Mouse (Mus musculus) cerebellum, postnatal 25 days (tissue): ENCODE data around the gene Zrsr1.

Experiments used
- DNase-seq, 2 experiments: peaks; one replicate each; pipeline ENCODE4 v3.0.0; 2021; ENCODE audit warnings: mixed read lengths in 2 of 2

Gene Zrsr1

DNA sequence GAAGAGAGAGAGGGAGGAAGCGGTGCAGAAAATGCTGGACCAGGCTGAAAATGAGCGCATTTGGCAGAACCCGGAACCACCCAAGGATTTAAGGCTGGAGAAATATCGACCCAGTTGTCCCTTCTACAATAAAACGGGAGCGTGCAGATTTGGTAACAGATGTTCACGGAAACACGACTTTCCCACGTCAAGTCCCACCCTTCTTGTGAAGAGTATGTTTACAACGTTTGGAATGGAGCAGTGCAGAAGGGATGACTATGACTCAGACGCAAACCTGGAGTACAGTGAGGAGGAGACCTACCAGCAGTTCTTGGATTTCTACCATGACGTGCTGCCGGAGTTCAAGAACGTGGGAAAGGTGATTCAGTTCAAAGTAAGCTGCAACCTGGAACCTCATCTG lies 1.8 kb downstream of the Zrsr1 start:
- DNase-seq = peak in 1 of 2 experiments; percentile 23

DNA sequence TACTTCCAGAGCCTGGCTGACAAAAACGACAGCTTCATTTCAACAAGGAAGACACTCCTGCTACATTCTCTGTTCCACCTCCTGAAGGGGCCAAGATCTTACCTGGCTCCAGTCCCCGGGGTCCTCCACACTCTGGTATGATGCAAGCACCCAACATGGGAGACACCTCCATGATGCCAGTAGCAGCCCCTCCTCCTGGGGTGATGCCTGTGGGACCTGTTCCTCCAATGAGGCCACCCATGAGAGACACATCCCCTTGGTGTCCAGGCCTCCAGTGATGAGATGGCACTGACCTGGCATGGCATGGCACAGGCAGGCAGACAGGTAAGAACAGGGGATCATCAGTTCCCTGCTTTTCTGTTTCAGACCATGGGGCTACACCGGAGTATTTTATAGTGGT lies 6.4 kb downstream of the Zrsr1 start:
- peak; percentile 19 to 26 for DNase-seq

DNA sequence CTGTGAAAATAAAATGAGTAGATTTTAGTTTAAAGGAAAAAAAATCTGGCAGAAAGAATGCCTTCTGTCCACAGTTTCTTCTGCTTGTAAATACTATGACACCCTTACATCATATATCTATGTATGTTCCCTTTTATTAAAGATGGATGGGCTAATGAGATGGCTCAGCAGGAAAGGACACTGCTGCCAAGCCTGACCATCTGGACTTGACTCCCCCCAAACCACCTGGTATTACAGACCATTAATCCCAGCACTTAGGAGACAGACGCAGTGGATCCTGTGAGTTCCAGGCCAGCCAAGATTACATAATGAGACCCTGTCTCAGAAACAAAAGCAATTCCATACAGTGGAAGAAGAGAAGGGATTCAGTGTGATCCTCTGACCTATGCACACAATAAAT lies 6.9 kb downstream of the Zrsr1 start:
- DNase-seq = peak; percentile 81 to 83

DNA sequence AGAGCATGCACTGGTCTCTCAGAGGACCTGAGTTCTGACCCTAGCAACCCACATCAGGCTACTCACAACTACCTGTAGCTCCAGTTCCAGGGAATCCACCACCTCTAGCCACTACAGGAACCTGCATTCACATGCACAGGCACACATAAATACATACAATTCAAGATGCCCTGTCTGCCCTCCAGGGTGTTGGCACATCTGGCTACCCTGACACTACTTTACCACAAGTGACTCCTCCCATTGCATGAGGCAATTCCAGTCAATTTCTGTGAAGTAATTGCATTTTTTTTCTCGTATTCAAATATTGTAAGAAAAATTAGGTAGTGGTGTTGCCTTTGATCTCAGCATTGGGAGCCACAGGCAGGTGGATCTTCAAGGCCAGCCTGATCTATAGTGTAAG lies 7.4 kb downstream of the Zrsr1 start:
- DNase-seq = no peak

DNA sequence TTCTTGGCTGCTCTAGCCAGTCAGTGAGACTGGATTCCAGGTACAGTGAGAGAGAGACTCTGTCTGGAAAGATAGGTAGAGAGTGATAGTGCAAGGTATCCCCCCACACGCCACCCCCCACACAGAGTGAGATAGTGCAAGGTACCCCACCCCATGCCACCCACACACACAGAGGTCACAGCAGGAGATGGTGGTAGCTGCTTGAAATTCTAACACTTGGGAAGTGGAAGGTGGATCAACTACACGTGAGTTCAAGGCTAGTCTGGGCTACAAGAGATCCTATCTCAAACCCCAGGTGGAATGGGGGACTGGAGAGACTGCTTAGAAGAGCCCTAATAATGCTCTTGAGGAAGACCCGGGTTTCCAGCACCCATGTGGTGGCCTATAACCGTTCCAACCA lies 9.2 kb downstream of the Zrsr1 start:
- no peak for DNase-seq

DNA sequence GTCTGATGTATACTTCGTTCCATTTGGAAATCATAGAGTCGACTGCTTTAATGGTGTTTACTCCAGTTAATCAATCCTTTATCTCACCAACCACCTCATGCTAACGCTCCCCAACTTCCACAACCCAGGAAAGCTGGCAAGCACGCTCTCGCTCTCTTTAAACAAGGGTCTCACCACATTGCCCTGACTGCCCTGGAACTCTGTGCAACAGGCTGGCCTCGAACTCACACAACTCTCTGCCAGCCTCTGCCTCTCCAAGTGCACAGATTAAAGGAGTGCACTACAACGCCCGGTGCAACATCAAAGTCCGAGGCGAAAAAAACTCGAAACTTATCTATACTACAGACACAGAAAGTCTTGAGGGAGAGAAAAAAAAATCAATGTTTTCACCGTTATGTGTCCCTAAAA lies 9.7 kb downstream of the Zrsr1 start:
- DNase-seq = no peak

DNA sequence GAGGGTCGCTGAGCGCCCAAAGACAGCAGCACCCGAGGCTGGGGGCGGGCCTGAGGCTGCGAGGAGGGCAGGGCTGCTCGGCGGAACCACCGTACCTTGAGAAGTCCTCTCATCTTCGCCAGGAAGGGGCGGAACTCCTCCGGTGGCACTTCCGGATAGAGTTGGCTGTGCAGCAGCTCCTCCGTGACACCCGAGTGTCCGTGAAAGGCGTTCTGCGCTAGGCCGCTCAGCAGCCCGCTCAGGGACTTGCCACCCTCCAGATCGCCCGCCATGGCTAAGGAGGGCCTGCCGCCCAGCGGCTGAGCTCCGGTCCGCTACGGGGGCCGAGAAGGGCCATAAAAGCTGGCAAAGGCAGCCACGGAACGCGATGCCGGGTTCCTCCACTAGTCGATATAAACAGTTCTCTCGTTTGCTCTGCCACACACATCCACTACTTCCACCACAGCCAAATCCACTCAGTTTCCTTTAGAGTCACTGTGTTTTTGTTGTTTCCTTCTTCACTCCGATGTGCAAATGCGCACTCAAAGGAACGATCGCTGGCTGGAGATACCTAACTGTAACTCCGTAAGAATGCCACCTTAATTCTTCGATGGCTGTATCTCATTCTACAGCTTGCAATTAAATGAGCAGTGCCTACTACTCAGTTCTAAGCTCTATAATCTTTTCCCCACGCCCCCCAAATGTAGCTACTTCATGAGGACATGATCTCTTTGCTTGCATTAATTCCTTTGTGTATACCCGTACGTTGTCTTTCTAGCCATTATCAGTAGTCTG lies 10.4 kb downstream of the Zrsr1 start, which contains the start of the genes Gm28048 and Commd1:
Gene Gm28048, minus strand, starts transcription at position 107 of the 774 bp plus-strand sequence.
Gene Commd1, minus strand, starts transcription at position 399 of the 774 bp plus-strand sequence.
- peak; percentile 98 to 99 for DNase-seq

DNA sequence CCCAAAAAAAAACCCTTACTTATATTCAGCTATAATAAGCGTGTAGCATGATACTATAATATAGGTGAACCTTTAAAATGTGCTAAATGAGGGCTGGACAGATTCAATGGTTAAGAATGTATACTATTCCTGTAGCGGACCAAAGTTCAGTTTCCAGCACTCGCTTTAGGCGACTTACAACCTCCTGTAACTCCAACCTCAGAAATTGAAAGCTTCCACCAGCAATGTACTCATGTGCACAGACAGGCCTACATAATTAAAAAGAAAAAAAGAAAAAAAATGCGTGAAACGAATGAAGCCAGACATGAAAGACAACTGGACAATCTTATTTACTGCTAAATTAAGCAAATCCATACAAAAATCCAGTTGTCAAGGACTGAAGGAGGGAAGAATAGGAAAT lies 11.0 kb downstream of the Zrsr1 start:
- DNase-seq = no peak

DNA sequence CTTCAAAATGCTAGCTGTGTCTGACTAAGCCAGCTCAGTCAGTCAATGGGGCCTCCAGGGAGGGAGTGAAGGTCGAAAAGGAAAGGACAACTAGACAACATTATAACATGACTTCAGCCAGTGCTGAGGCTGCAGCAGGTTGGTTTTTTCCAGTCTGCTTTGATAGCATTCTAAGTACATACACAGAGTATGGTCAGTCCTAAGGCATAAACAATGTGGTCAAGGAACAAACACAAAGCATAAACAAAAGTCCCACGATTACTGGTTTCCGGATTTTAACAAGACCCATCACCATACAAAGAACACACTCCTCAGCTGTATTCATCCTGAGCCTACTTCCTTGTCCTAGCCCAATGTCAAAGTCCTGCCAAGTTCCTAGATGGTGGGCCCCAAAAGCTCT lies 13.7 kb downstream of the Zrsr1 start:
- no peak for DNase-seq

DNA sequence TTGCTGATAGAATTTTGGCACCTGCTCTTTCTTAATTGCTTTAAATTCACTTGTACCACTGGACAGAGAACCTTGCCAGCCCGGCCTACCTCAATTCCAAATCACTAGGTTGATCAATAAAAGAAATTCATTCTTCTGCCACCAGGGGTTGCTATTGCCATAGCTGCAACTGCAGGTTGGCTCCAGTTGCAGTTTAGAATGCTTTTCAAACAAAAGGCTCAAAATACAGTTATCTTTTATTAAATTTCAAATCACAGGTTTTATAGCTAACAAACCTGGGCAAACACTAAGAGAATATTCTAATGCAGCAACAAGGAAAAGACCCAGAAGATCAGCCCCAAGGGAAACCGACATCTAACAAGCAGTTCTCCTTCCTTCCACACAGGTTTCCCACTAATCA lies 15.6 kb downstream of the Zrsr1 start:
- peak; percentile 28 to 53 for DNase-seq

DNA sequence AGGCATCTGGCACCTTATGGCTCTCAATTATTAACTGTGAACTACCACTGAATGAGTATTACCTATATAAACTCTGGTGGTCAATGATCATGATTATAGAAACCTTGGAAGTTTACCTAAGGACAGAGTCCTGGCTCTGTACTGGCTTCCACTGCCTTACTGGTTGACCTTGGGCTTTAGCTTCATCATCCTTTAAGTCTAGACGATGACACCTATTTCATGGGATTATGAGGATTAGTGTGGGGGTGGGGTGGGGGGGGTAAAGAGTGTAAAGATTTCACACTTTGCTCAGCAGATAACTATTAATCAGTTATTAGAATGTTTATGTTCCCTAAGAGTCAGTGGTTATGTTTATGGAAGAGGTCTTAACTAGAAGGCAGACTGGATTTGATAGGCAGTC lies 18.0 kb downstream of the Zrsr1 start:
- no peak for DNase-seq

DNA sequence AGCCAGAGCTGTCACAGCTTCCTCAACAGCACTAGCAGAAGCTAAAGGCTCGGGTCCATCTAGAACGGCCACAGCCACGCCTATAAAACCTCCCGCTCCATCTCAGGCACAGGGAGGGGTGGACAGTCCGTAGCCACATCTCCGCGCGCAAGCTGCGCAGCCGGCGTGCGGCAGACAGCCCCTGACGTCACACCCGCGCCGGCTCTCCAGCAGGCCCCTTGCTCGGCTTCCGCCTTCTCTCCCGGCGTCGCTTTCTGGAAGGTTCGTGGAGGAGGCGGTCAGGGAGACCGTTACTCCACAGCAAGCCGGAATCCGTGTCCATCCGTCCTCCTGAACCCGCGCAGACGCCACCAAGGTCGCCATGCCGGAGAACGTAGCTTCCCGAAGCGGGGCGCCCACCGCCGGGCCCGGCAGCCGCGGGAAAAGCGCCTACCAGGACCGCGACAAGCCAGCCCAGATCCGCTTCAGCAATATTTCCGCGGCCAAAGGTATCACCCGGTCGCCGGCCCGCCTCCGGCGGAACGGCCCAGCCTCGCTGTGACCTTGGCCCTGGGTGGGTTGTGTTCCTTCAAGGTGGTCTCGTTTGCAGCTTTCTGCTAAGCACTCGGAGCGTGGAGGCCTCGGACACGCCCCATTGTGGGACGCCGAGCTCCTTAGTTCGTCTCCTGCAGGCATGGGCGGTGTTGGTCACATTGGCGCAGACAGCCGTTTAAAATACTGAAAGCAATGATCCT lies 18.8 kb downstream of the Zrsr1 start, which contains the start of gene Cct4:
Gene Cct4, plus strand, starts transcription at position 127 of the 734 bp plus-strand sequence.
- DNase-seq = peak; percentile 97

DNA sequence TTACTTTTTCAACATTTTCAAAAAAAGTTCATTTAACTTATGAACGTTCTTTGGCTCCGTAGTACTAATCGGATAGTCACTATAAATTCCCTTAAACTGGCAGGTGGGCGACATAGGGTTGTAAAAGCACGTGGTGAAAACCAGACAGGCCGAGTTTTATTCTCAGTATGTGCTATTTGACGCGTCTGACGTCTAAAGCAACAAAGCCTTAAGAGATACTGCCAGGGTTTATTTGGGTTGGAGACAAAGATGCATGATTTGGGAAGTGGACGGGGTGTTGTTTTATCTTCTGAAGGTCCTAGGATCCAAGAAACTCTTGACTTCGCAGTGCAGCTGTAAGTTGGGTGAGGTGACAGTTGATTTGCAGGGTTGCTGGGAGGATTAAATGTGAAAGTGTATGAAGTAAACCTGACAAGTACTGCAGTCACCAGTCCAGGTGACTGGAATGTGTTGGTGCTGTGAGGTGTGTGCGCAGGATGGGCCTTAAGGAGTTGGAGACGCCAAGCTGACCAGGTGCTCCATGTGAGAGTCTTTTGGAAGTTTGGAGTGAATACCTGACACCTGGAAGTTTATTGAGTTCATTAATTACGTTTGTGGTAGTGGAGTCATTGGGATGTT lies 19.5 kb downstream of the Zrsr1 start:
- DNase-seq = no peak

DNA sequence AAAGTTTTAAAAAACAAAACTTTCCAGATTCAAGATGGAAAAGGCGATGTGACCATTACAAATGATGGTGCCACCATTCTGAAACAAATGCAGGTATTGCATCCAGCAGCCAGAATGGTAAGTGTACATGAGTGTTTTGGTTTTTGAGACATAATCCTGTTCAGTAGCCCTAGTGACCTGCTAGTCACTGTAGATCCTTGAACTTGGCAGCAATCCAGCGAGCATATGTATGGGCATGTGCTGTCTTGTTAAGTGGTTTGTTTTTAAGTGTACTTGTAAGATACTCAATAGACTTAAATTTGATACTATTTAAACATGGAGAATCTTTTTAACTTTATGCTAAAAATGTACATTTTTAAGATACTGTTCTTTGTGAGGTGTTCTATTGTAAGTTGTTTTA lies 22.5 kb downstream of the Zrsr1 start:
- DNase-seq = peak in 1 of 2 experiments; percentile 61

DNA sequence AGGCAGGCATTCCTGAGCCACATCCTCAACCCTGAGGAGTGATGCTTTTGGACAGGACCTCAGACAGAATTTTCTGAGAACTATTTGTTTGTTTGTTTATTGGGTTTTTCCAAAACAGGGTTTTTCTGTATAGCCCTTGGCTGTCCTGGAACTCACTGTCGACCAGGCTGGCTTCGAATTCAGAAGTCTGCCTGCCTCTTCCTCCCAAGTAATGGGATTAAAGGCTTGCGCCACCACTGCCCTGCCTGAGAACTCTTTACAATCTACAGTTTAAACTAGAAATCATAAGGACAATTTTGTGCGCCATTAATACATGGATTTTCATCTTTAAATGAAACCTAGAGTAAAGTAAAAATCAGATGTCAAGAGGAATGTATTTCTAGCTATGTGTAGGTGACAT lies 23.7 kb downstream of the Zrsr1 start:
- no peak for DNase-seq

DNA sequence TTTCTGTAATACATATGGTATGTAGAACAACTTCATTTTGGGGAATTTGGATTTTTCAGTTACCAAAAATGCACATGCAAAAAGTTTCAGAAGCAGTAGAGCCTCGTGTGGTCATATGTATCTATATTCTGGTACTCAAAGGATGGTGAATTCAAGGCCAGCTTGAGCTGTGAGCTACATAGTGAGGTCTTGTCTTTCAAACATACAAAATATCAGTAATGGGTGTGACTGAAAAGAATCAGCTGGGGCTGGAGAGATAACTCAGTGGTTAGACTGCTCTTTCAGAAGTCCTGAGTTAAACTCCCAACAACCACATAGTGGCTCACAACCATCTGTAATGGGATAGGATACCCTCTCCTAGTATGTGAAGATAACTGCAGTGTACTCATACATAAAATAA lies 26.5 kb downstream of the Zrsr1 start:
- no peak for DNase-seq

DNA sequence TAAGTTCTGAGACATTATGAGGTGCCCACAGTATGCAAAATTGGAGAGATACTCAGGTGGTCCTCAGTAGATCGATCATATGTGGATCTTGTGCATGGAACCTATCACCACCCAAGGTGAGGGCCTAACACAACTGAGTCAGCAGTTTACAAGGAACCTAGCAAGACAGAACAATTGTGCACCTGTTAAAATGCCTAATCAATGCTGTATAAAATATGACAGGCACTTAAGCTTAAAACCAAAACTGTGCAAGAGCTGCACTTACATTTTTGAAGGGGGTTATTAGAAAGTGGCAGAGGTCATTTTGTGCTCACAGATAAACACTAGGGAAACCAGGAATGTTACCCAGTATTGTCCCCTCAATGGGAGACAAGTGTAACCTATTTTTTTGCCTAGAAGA lies 33.5 kb downstream of the Zrsr1 start:
- no peak for DNase-seq

DNA sequence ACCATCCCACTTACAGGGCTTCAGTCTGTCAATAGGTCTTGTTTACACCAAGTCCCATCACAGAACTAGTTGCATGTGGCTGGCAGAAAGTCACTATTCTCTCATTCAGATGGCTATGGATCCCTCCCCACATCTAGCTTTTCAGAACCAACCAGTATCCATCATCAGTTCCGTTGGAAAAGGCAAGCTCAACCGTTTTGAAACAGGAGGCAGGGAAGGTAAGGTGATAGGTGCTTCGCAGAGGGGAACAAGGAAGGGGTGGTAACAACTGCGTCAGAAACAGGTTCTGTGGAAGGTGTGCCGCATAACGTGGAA lies 35.3 kb downstream of the Zrsr1 start:
- no peak for DNase-seq

DNA sequence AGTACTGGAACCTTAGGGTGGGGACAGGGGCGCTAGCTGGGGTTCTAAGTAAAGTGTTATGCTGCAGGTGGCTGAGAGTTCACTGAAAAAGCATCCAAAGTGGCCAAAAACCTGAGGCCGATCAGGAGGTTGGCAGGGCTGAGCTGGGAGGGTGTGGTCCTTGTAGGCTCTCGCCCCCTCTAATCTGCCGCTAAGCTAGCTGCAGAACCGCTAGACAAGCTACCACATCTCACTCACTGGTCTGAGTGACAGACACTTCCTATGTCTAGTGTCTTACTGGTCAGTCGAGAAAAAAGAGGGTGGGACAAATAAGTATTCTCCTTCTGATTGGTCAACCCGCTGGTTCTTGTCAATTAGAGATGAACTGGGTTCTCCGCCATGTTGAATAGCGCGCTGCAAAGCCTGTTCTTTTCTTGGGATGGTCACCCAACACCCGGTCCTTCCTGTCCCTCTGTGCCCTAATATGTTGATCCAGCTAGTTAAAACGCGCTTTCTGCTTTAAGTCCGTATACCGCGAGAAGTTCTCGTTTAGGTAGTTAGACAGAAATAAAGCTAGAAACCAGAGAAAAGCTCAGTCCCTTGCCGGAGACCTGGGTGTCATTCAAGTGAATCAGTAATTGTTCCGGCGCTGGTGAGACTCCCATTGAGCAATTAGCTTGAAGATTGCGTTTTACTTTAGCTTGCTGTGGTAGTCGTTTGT lies 35.8 kb downstream of the Zrsr1 start, which contains the start of gene Fam161a:
Gene Fam161a, plus strand, starts transcription at position 51 of the 700 bp plus-strand sequence.
- DNase-seq = peak; percentile 81 to 82

DNA sequence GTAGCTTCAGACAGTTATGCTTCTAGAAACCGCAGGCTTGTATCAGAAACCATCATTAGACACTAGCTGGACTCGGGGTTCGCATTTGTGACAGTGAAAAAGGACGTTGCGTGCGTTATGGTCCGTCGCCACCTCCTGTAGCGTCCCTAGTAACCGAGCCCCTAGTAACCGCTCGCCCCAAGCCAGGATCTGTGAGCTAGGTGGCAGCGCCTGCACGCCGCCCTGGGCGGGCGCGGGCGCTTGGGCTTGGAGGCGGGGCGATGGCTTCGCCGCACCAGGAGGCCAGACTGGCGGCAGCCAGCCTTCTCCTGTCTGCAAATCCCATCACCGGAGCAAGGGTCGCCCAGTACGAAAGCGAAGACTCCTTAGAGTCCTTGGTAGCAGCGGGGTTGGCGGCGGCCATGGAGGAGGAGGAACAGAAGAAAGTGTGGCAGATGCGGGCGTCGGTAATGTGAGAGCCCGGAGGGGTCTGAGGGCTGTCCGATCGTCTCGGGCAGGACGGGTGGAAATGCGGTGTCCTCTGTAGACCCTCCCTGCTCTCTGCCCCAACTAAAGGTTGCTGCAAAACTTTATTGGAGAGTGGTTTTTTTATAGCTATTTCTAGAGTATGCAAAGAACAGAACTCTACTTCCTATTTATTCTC lies 36.5 kb downstream of the Zrsr1 start:
- peak; percentile 86 to 90 for DNase-seq

DNA sequence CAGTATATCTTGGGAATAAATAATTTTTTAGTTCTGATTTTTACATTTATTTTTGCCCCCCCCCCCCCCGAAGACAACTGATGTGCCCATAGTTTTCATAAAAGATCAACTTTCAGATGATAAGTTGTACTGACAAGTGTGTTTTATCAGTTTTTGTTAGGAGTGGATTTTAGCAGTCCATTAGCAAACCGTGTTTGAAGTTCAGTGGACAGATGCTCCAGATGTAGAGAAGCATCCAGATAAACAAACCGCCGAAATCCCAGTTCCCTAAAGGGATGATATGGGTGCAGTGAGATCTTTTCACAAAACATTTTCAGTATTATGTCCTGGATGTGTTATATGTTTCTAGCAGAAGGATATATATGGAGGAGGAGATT lies 37.0 kb downstream of the Zrsr1 start:
- DNase-seq = no peak

DNA sequence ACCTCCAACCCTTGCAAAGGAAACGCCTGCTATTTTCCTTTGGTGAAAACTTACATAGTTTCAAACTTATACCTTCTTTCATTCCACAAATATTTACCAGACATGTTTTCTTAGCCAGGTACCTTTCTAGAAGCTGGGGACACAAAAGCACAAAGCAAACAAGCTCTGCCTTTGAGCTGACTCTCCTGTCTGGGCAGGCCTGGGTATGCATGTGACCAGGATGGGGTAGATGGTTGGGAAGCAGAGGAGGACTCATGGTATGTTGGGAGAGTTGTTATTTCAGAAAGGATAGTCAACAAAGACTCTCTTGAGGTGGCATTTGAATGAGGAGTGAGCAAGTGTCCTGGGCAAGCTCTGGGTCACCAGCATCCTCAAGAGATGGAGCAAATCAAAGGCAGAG lies 41.3 kb downstream of the Zrsr1 start:
- no peak for DNase-seq
